Mouse (Mus musculus): ENCODE data around the gene Coq10a. TPM values are rescaled to one million over a fixed set of nuclear protein-coding genes. Genes with fewer than 3 reads are reported as not detected.
A peak's percentile ranks its signal among the peaks of the same experiment; 100 is the strongest.

The Coq10a gene
- polyA plus RNA-seq (2012): 0.49 and 0.53 TPM in 2 replicates

GRCm38 (mm10) chr10:128368402-128369217, at the start of gene Coq10a:
TSS of gene Coq10a (minus strand) at chr10:128368997.
- H3K4me3 ChIP-seq (replicated peaks): peak within 1 kb of the TSS; percentile 87
- no peaks in the 10 kb centered on the region for H3K27me3 ChIP-seq (ENCODE audit: control insufficient read depth)
- H3K36me3 ChIP-seq (ENCODE audit: control insufficient read depth): peaks cover 24% of the 10 kb centered on the region
- peaks cover 50% of the 10 kb centered on the region for H3K4me1 ChIP-seq (ENCODE audit: control insufficient read depth)
- no peaks in the 10 kb centered on the region for H3K9me3 ChIP-seq (ENCODE audit: control insufficient read depth, low read length)
- no peak for TF ChIP-seq TAL1 (IDR thresholded peaks at IDR 0.05; ENCODE audit: low read length)
- TF ChIP-seq GATA1 (IDR thresholded peaks at IDR 0.05; ENCODE audit: low read length): no peak

GRCm38 (mm10) chr10:128414848-128415247, 46.1 kb upstream of the Coq10a start:
- Histone ChIP-seq H3K4me1 (ENCODE audit: control insufficient read depth) (peaks cover 44% of the 10 kb centered on the region), H3K4me3 (replicated peaks) (no peak overlapping the region), H3K9me3 (ENCODE audit: control insufficient read depth, low read length) (no peaks in the 10 kb centered on the region), H3K36me3 (ENCODE audit: control insufficient read depth) (peaks cover 33% of the 10 kb centered on the region), H3K27me3 (ENCODE audit: control insufficient read depth) (no peaks in the 10 kb centered on the region)
- TF ChIP-seq GATA1 (IDR thresholded peaks at IDR 0.05; ENCODE audit: low read length): no peak
- TF ChIP-seq TAL1 (IDR thresholded peaks at IDR 0.05; ENCODE audit: low read length): no peak

- Histone ChIP-seq H3K9me3 (ENCODE audit: control insufficient read depth, low read length) (no peaks in the 10 kb centered on the region), H3K4me3 (replicated peaks) (no peak overlapping the region), H3K36me3 (ENCODE audit: control insufficient read depth) (peaks cover 25% of the 10 kb centered on the region), H3K27me3 (ENCODE audit: control insufficient read depth) (no peaks in the 10 kb centered on the region), H3K4me1 (ENCODE audit: control insufficient read depth) (peaks cover 57% of the 10 kb centered on the region)
- TF ChIP-seq GATA1 (IDR thresholded peaks at IDR 0.05; ENCODE audit: low read length) (no peak), TAL1 (IDR thresholded peaks at IDR 0.05; ENCODE audit: low read length) (no peak)
Observed at GRCm38 (mm10) chr10:128413076-128413475, 44.3 kb upstream of the Coq10a start.

- no peaks in the 10 kb centered on the region for H3K27me3 ChIP-seq (ENCODE audit: control insufficient read depth)
- TF ChIP-seq TAL1 (IDR thresholded peaks at IDR 0.05; ENCODE audit: low read length): no peak
- TF ChIP-seq GATA1 (IDR thresholded peaks at IDR 0.05; ENCODE audit: low read length): no peak
- H3K4me1 ChIP-seq (ENCODE audit: control insufficient read depth): peaks cover 60% of the 10 kb centered on the region
- peak overlapping the region; percentile 91 for H3K4me3 ChIP-seq (replicated peaks)
- H3K36me3 ChIP-seq (ENCODE audit: control insufficient read depth): peaks cover 25% of the 10 kb centered on the region
- no peaks in the 10 kb centered on the region for H3K9me3 ChIP-seq (ENCODE audit: control insufficient read depth, low read length)
Observed at GRCm38 (mm10) chr10:128412558-128412957, 43.8 kb upstream of the Coq10a start.

GRCm38 (mm10) chr10:128412055-128412381, 43.2 kb upstream of the Coq10a start:
- peaks cover 60% of the 10 kb centered on the region for H3K4me1 ChIP-seq (ENCODE audit: control insufficient read depth)
- H3K36me3 ChIP-seq (ENCODE audit: control insufficient read depth): peaks cover 26% of the 10 kb centered on the region

GRCm38 (mm10) chr10:128411211-128412054, 42.6 kb upstream of the Coq10a start, which contains the start of the genes Nabp2 and Rnf41:
TSS of gene Nabp2 (minus strand) at chr10:128411492.
TSS of gene Rnf41 (plus strand) at chr10:128411657.
- H3K36me3 ChIP-seq (ENCODE audit: control insufficient read depth): peaks cover 28% of the 10 kb centered on the region
- H3K27me3 ChIP-seq (ENCODE audit: control insufficient read depth): no peaks in the 10 kb centered on the region
- no peaks in the 10 kb centered on the region for H3K9me3 ChIP-seq (ENCODE audit: control insufficient read depth, low read length)
- no peak for TF ChIP-seq TAL1 (IDR thresholded peaks at IDR 0.05; ENCODE audit: low read length)
- TF ChIP-seq GATA1 (IDR thresholded peaks at IDR 0.05; ENCODE audit: low read length): no peak
- peaks cover 60% of the 10 kb centered on the region for H3K4me1 ChIP-seq (ENCODE audit: control insufficient read depth)
- H3K4me3 ChIP-seq (replicated peaks): peak within 1 kb of the TSS; percentile 91

More at GRCm38 (mm10) chr10:128412055-128412381, 43.2 kb upstream of the Coq10a start:
- no peak for TF ChIP-seq GATA1 (IDR thresholded peaks at IDR 0.05; ENCODE audit: low read length)
- no peak for TF ChIP-seq TAL1 (IDR thresholded peaks at IDR 0.05; ENCODE audit: low read length)
- no peaks in the 10 kb centered on the region for H3K27me3 ChIP-seq (ENCODE audit: control insufficient read depth)
- H3K4me3 ChIP-seq (replicated peaks): peak overlapping the region; percentile 91
- H3K9me3 ChIP-seq (ENCODE audit: control insufficient read depth, low read length): no peaks in the 10 kb centered on the region

GRCm38 (mm10) chr10:128410560-128410845, 41.7 kb upstream of the Coq10a start:
- TF ChIP-seq GATA1 (IDR thresholded peaks at IDR 0.05; ENCODE audit: low read length): no peak
- no peak for TF ChIP-seq TAL1 (IDR thresholded peaks at IDR 0.05; ENCODE audit: low read length)
- Histone ChIP-seq H3K27me3 (ENCODE audit: control insufficient read depth) (no peaks in the 10 kb centered on the region), H3K4me3 (replicated peaks) (peak overlapping the region; percentile 91), H3K36me3 (ENCODE audit: control insufficient read depth) (peaks cover 32% of the 10 kb centered on the region), H3K4me1 (ENCODE audit: control insufficient read depth) (peaks cover 57% of the 10 kb centered on the region), H3K9me3 (ENCODE audit: control insufficient read depth, low read length) (no peaks in the 10 kb centered on the region)

- TF ChIP-seq GATA1 (IDR thresholded peaks at IDR 0.05; ENCODE audit: low read length) (no peak), TAL1 (IDR thresholded peaks at IDR 0.05; ENCODE audit: low read length) (no peak)
- H3K9me3 ChIP-seq (ENCODE audit: control insufficient read depth, low read length): no peaks in the 10 kb centered on the region
- H3K27me3 ChIP-seq (ENCODE audit: control insufficient read depth): no peaks in the 10 kb centered on the region
- H3K4me3 ChIP-seq (replicated peaks): peak overlapping the region; percentile 91
- peaks cover 56% of the 10 kb centered on the region for H3K4me1 ChIP-seq (ENCODE audit: control insufficient read depth)
- peaks cover 31% of the 10 kb centered on the region for H3K36me3 ChIP-seq (ENCODE audit: control insufficient read depth)
Observed at GRCm38 (mm10) chr10:128409692-128410559, 41.1 kb upstream of the Coq10a start.

Measured in erythroblast, embryonic 14.5 days (primary cell).